Mouse (Mus musculus) erythroid progenitor cell, adult 5-6 weeks (primary cell): ENCODE measurements around the gene Ltv1. TPM values are rescaled to one million over a fixed set of nuclear protein-coding genes. Genes with fewer than 3 reads are reported as not detected.
"Not testable (repeated sequence)": the region's sequence is repeated elsewhere in the genome, so short reads cannot be mapped to it uniquely, and the experiment has no call there.

Experiments used
- ATAC-seq: replicated peaks from 2 replicates; pipeline ENCODE4 v1.8.0; 2016; ENCODE audit warnings: moderate number of reproducible peaks, mild to moderate bottlenecking, moderate TSS enrichment, inconsistent platforms; ENCODE audit not compliant: poor library complexity, low FRiP score, severe bottlenecking
- total RNA-seq, 2 experiments: library from RNA; stranded (forward) in 1 of 2; stranded (reverse) in 1 of 2; fragments of 150-400 nt in 1 of 2; fragments of 186-747, 209-891 nt in 1 of 2; gene quantifications; 2 replicates each; pipeline versions ENCODE4 v1.2.3 to v1.2.4; 2015 to 2017; ENCODE audit warnings: low replicate concordance in 2 of 2

Gene Ltv1
- total RNA-seq, 2 experiments from 2014 or later = 6.8 to 10.1 TPM

DNA sequence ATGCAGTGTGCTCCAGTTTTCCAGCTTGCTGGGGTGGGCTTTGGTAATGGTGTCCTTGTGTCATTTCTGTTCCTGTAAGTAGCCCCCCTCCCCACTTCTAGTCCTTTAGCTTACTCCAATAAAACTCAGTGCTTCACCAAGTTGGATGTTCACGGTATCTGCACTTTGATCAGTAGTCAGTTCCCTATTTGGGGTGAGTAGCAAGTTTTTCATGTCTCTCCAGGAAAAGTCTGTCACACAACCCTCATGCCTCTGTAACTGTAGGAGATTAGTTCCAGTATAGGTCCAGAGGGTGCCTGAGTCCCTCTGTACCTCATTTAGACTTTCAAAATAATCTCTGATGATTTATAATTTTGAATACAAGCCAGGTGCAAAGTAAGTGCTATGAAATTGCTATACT is 6.3 kb upstream of the Ltv1 start:
- ATAC-seq = no peak

DNA sequence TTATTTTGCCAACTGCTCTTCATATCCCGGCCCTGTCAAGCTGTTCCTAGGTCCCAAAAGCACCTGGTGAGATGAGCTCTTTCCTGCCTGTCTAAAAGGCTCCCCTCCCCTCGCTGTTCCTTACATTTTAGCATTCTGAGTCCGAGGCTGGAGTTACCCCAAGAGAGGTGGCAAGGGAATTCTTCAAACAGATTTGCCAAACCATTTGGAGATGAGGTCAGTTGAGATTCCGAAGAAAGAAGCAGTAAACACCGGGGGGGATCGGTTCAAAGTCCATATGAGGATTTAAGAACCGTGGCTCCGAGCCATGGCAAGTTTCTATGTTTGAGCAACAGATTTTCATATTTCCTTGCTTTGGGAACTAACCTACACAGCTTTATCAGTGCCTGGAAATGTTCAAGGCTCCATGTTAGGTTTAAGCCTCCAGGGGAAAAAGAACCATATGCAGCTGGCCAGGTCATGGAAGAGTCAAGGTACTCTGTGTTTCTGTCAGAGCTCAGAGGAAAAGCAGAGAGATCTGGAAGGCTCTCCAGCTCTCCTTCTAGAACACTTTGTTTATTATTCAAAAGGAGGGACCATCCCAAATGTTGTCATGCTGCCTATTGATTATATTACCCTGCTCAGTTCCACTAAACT is 4.0 kb upstream of the Ltv1 start:
- no peak for ATAC-seq

DNA sequence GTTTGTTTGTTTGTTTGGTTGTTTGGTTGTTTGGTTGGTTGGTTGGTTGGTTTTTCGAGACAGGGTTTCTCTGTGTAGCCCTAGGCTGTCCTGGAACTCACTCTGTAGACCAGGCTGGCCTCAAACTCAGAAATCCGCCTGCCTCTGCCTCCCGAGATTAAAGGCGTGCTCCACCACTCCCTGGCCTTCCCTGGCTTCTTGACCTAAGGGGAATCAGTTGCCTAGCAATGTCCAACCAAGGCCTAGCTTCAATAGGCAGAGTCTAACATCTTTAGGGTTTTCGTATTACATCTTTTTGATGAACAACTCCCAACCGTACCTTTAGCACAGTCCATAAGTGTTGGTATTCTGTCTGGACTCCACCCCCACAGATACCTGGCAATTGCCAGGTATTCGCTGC is 528 bp upstream of the Ltv1 start:
- ATAC-seq = not testable (repeated sequence)

DNA sequence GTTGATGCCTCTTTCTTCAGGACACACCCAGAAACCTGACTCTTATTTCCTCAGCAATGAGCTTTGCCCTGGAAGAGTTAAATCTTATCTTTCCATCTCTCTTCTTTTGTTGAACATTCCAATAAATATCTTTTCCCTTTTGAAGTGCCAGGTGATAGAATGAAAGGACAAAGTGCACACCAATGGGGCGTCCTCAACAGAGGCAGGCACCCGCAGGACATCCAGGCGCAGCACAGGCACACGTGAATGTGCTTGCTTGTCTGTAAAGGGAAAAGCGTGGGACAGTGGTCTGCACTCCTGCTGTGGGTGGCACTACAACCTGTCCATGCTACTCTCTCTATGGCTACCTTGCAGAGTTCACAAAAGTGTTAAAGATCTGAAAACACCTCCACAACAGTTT is 3.1 kb downstream of the Ltv1 start:
- ATAC-seq = no peak

DNA sequence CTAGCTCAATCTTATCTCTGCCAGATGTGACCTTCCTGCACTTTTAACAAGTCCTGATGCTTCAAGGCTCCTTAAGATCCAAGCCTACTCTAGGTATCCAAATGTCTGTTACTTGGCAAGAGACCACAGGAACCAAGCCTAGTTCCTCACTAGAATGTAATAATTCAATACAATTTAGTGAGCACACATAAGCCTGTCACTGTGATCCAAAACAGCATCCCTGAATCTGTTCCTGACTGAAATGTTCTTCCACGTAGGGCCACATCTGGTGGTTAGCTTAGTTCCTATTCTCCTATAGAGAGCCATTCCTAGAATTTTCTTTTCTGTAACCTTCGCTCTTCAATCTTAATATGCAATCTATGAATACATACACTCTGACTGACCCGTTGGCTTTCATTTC is 6.2 kb downstream of the Ltv1 start:
- no peak for ATAC-seq

DNA sequence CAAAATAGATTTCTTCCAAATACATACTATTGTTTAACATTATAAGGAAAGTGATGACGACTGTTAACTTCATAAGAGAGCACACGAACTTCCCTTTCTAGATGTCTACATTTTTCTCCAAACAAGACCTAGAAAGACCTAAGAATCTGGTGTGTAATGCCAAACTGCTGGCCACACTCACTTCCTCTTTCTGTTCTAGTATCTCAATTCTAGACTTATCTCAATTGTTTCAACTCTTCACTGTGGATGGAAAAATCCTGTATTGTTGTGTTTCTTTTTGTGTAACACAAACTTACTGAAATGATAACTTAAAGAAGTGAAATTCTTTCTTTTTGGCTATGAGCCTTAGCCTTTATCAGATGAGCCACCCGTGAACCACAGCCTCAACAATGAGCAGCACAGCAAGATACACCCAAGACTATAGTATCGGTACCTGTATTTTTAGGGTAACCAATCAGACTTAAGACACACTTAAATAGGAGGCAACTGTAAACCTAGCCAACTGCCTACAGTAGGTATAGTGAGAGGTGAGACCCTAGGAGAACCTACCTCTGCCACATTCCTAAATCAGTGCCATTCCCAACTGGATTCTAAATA is 8.7 kb downstream of the Ltv1 start:
- no peak for ATAC-seq

DNA sequence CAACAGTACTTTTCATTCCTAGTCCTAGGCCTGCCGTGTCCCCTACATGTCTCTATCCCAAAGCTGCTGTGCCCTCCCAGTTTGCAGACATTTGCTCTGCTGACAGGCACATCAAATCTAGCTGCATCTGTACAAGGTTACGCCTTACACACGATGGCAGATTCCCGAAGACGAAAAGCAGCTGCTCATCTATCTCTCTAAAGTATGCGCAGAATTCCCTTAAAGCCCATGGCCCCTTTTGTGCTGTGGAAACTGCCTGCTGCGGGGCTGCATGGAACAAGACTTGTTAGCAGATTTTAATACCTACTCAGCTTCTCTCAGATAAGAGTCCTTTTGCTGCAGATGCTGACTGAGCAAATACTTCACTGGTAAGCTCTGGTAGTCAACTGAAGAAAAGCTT is 12.8 kb downstream of the Ltv1 start:
- ATAC-seq = no peak

DNA sequence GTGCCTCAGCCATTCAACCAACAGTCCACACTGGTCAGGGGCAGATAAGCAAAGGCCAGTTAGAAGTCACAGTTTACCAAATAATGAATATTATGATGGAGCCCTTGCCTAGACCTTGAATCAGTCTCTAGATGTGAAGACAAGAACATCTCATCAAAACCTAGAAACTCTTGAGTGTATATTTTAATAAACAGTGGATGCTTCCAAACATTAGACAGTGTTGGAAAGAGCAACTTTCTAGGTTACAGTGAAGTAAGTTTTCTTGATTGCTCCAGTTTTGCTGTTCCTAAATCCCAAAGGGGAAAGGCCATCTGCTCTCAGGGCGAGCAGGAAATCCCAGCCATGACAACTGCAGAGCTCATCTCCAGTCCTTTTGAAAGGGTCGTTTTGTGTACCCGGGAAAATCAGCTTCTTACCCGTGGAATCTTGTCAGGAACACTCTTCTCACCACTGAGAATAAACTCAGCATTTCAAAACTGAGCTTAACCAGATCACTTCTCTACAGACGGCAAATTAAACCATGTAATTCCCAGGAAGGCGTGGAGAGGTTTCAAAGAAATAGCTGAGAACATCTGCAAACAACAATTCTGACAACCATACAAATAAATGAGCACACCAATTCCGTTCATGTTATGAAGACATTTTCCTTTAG is 14.9 kb downstream of the Ltv1 start, which contains the start of gene Zc2hc1b:
Gene Zc2hc1b, minus strand, starts transcription at position 51 of the 652 bp plus-strand sequence.
- no peak for ATAC-seq

DNA sequence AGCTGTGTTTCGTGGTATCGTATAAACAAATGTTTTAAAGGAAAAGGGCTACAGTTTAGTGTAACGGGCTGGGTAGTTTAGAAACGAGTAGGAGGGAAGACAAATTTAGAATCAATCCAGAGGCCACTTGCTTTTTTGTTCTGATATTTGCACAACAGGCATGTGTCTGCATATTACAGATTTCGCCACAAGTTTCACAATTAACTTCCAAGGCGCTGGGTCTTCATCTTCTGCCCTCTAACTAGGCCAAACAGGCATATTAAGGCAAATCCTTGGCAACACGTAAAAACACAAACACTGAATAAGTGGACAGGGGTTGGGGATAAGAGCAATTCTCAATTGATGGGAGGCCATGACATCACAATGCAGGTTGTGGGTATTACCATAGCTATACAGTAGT is 17.1 kb downstream of the Ltv1 start:
- no peak for ATAC-seq

DNA sequence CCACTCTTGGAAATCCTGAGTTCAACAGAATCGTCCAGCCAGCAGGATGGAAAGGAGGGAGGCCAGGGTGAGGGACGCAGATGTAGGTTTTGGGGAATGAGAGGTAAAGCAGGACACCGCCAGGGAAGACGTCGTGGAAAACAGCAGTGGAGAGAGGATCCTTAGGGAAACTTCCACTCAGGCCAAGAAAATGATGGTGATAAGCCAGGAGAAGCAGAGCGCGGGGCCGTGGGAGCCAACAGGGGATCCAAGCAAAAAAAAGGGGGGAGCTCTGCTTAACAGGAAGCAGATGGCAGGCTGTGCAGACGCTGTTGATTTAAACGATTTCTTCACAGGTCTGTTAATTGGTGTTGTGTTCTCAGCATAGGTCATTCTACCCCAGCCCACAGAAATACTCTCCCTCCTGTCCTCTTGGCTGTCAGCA is 20.2 kb downstream of the Ltv1 start:
- ATAC-seq = no peak

DNA sequence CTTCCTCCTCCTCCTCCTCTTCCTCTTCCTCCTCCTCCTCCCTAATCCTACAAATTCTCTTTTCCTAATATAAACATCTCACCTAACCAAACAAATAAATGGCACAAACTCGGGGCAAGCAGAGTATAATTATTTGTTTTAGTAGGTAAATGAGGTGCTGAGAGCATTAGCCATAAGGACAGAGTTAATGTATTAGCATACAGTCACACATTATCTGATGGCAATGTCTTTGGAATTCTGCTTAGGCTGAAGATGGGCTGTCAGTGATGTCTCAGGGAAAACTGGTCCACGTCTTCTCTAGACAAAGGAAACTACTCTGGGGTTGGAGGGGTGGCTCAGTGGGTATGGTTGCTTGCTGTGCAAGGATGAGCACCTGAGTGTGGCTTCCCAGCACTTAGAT is 21.5 kb downstream of the Ltv1 start:
- ATAC-seq = no peak

DNA sequence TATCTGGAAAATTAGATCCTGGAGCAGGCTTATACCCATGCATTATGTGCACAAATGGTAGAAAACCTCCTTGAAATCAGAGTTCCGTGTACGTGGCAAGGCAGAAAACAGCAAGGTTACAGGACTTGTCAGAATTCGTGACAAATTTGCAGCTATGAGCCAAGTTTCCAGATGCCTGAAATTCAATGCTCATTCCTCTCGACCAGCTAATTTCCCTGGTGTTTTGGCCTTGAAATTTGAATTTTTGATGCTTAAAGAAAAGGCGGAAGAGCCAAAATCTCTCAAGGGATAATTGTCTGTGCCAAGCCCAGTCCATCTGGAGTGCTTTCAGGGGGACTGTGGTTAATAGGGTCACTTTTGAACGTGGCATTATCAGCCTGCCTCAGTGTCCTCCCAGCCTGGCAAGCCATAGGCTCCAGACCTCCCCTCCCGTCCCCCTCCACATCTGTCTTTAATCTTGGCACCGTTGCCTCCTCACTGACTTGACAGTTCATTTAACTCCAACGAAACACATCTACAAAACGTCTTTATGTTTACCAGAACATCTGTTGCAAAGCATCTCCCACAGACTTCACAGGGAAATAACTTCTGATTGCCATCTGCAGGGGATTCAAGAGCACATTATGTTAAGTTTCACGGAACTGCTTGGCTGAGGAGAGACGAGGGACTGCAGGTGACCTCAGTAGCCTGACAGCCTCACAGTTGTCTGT is 22.1 kb downstream of the Ltv1 start:
- no peak for ATAC-seq

DNA sequence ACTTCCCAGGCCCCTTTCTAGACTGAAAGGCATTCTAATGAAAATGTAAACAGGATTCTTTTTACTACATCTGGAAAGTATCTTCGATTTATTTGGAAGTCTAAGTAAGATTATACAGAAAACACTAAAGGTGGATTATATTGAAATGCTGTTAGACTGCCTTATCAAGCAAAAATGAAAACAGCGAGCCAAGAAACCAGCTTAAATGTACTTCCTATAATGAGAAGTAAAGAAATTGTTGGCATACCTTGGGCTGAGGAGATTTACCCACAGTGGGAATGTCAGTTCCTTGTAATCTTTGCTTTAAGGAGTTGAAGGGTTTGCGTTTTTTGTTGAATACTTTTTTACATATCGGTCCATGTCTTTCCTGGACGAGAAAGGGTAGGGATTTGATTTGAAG is 24.5 kb downstream of the Ltv1 start:
- no peak for ATAC-seq

DNA sequence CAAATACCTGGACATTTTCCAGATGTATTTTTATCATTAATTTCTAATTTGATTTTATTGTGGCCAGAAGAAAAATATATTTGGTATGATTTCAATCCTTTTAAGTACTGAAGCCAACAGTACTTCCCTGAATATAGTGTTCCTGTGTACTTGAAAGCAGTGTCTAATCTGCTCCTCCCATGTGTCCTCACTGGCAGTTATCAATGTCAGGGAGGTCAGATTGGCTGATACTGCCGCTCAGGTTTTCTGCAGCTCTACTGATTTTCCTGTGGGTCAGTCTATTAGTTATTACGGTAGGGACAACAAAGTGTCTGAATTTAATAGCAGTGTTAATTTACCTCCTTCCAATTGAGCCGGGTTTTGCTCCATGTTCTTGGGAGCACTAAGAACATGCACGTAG is 30.9 kb downstream of the Ltv1 start:
- ATAC-seq = no peak

DNA sequence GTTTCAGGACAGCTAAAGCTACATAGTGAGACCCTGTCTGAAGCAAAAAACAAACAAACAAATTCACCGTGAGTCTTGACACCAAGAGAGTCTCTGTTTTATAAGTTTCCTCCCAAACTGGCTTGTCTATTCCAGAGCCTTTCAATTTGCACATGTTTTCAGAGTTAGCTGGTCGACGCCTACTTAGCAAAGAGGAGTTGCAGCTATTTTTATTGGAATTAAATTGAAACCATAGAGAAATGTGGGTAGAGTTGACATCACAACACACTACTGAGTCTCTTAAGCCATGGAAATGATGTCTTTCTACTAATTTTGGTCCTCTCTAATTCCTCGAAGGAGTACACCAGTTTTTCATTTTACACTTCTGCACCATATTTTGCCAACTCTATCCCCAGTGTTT is 32.1 kb downstream of the Ltv1 start:
- no peak for ATAC-seq

DNA sequence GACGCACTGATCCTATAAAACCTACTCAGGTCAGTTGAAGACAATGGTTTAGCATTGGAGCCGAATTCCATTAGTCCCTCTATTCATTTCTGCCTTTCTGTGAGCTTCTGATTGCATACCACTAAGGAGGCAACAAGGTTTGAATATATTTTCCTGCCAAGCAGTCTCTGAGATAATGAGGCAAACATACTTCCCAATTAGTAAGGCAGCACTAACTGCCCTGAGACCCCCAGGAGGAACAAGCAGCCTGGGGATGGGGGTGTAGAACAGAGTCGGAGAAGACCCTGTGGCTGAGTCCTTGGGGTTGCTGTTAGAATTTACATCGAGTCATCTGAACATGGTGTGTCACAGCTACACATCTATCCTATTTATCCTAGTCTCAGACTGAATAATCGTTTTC is 37.6 kb downstream of the Ltv1 start:
- ATAC-seq = no peak

DNA sequence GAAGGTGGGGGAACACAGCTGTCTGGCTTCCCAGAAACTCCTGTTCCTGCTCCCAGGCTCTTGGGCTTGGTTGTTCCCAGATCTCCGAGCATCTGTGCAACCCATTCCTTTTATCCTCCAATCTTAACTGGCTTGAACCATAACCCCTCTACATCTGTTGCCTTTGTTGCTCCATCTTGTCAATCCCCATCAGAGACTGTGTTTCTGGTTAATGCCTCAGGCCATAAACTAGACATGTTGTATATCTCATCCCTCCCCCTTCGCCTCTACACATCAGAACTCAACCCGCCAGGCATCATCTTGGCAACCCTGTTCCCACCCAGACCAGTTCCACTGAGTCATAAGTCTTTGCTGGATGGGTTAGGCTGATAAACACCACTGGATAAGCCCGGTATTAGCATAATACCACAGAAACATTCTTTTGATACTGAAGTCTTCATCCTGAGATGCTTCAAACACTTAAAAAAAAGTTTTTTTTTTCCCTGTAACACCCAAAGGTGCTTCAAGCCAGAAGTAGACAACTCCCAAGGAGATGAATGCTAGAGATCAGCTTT is 40.1 kb downstream of the Ltv1 start:
- ATAC-seq = no peak

DNA sequence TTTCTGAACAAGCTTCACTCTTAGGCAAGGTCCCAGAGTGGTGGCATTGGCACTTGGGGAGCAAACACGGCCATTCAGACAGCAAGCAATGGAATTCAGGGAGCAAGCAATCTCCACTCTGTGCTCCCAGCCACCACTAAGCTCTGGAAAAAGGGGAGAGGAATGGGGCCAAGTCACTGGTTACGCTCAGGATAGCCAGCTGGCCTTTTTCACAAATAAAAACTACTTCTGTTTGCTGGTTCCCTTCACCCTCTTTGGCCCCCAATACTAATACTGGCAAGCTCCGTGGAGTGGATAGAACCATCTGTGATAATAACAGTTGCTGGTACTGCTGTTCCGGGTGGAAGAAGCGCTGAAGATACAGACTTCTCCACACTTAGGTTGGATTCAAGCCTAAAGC is 41.6 kb downstream of the Ltv1 start:
- no peak for ATAC-seq

DNA sequence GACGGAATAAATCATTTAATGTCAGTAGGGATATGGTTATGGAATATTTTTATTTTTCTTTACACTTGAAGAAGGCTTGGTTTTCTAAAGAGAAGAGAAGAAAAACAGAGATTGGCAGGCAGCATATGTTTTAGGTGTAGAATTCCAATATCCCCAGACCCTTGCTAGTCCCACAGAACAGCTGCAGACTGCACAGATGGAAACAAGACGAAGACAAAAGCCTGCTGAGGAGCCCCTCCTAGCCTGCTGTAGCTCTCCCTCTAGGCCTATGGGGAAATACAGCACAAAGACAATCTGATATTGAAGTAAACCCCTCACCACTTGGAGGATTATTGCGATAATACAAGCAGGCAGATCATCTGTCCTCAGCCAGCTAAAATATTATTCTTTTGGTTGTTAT is 42.5 kb downstream of the Ltv1 start:
- no peak for ATAC-seq

DNA sequence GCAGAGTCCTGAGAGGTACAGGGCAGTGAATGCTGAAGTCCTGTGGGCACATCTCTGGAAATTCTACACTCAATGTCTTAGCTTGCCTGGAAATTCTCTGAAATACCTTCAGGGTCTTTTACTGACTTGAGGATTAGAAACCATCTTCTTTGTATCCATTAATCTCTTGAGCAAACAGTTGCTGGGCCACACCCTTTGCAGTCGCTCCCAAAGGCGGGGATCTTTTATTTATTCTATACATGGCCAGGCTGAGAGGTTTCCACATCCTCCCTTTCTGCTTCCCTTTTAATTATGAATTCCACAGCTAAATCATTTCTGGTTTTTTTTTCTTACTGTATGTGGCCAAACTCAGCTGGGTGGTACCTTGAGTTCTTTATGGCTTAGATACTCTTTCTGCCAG is 52.5 kb downstream of the Ltv1 start:
- ATAC-seq = no peak

DNA sequence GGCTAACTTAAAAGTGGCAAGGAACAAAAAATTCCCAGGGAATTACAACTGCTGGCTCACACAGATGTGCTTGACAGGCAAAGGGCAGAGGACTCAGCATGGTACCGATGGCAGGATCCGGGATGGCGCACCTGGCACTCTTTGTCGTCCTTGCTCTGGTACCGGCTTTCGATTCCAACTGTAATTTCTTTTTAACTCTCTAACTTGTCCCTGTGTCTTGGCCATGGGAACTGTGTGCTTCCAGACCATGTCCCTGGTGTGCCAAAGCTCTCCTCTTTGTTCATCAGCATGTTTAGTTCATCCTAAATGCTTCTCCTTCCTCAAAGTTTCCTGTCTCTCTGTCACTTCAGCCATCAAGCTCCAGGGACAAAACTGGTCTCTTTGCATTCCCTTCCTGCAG is 55.1 kb downstream of the Ltv1 start:
- no peak for ATAC-seq
